Mouse (Mus musculus): Measurements from ENCODE around the gene Cd151. TPM values are rescaled to one million over a fixed set of nuclear protein-coding genes. Genes with fewer than 3 reads are reported as not detected.

Gene Cd151
- total RNA-seq, 2 experiments from 2014 or later = 20.1 to 30.7 TPM

GRCm38 (mm10) chr7:141484186-141485120, 17.3 kb downstream of the Cd151 start:
- ATAC-seq (replicated peaks; ENCODE audit: low FRiP score, poor library complexity, severe bottlenecking) = no peak

- ATAC-seq (replicated peaks; ENCODE audit: low FRiP score, poor library complexity, severe bottlenecking) = no peak
These were observed 18.0 kb downstream of the Cd151 start for GRCm38 (mm10) chr7:141485186-141485585.

- ATAC-seq (replicated peaks; ENCODE audit: low FRiP score, poor library complexity, severe bottlenecking) = no peak
These were observed 18.4 kb downstream of the Cd151 start for GRCm38 (mm10) chr7:141485606-141486005.

- ATAC-seq (replicated peaks; ENCODE audit: low FRiP score, poor library complexity, severe bottlenecking) = no peak
These were observed 19.0 kb downstream of the Cd151 start for GRCm38 (mm10) chr7:141486239-141486638.

- no peak for ATAC-seq (replicated peaks; ENCODE audit: low FRiP score, poor library complexity, severe bottlenecking)
These were observed 19.9 kb downstream of the Cd151 start for GRCm38 (mm10) chr7:141487141-141487540.

- peak; percentile 76 for ATAC-seq (replicated peaks; ENCODE audit: low FRiP score, poor library complexity, severe bottlenecking)
These were observed 24.0 kb downstream of the Cd151 start for GRCm38 (mm10) chr7:141491151-141491550.

GRCm38 (mm10) chr7:141492738-141493137, 25.5 kb downstream of the Cd151 start:
- no peak for ATAC-seq (replicated peaks; ENCODE audit: low FRiP score, poor library complexity, severe bottlenecking)

- no peak for ATAC-seq (replicated peaks; ENCODE audit: low FRiP score, poor library complexity, severe bottlenecking)
These were observed 26.5 kb downstream of the Cd151 start for GRCm38 (mm10) chr7:141493729-141494128.

GRCm38 (mm10) chr7:141495379-141495778, 28.2 kb downstream of the Cd151 start:
- no peak for ATAC-seq (replicated peaks; ENCODE audit: low FRiP score, poor library complexity, severe bottlenecking)

GRCm38 (mm10) chr7:141495940-141496339, 28.7 kb downstream of the Cd151 start:
- ATAC-seq (replicated peaks; ENCODE audit: low FRiP score, poor library complexity, severe bottlenecking) = no peak

GRCm38 (mm10) chr7:141497600-141497999, 30.4 kb downstream of the Cd151 start:
- ATAC-seq (replicated peaks; ENCODE audit: low FRiP score, poor library complexity, severe bottlenecking) = no peak

- peak; percentile 68 for ATAC-seq (replicated peaks; ENCODE audit: low FRiP score, poor library complexity, severe bottlenecking)
These were observed 34.8 kb downstream of the Cd151 start for GRCm38 (mm10) chr7:141501820-141502555.

- ATAC-seq (replicated peaks; ENCODE audit: low FRiP score, poor library complexity, severe bottlenecking) = no peak
These were observed 35.3 kb downstream of the Cd151 start for GRCm38 (mm10) chr7:141502556-141502905.

GRCm38 (mm10) chr7:141506278-141506677, 39.1 kb downstream of the Cd151 start:
- ATAC-seq (replicated peaks; ENCODE audit: low FRiP score, poor library complexity, severe bottlenecking) = peak; percentile 50

GRCm38 (mm10) chr7:141508160-141508559, 41.0 kb downstream of the Cd151 start:
- ATAC-seq (replicated peaks; ENCODE audit: low FRiP score, poor library complexity, severe bottlenecking) = no peak

GRCm38 (mm10) chr7:141510196-141510595, 43.0 kb downstream of the Cd151 start:
- no peak for ATAC-seq (replicated peaks; ENCODE audit: low FRiP score, poor library complexity, severe bottlenecking)

GRCm38 (mm10) chr7:141510681-141511191, 43.5 kb downstream of the Cd151 start:
- no peak for ATAC-seq (replicated peaks; ENCODE audit: low FRiP score, poor library complexity, severe bottlenecking)

- no peak for ATAC-seq (replicated peaks; ENCODE audit: low FRiP score, poor library complexity, severe bottlenecking)
These were observed 50.4 kb downstream of the Cd151 start for GRCm38 (mm10) chr7:141517638-141518037.

- ATAC-seq (replicated peaks; ENCODE audit: low FRiP score, poor library complexity, severe bottlenecking) = no peak
These were observed 51.1 kb downstream of the Cd151 start for GRCm38 (mm10) chr7:141518296-141518695.

GRCm38 (mm10) chr7:141518926-141519325, 51.7 kb downstream of the Cd151 start:
- peak; percentile 71 for ATAC-seq (replicated peaks; ENCODE audit: low FRiP score, poor library complexity, severe bottlenecking)

GRCm38 (mm10) chr7:141519795-141520194, 52.6 kb downstream of the Cd151 start:
- no peak for ATAC-seq (replicated peaks; ENCODE audit: low FRiP score, poor library complexity, severe bottlenecking)

All from erythroid progenitor cell, adult 5-6 weeks (primary cell).